8 mouse cellular contexts compared by ENCODE assay signal in the genomic region with DNA sequence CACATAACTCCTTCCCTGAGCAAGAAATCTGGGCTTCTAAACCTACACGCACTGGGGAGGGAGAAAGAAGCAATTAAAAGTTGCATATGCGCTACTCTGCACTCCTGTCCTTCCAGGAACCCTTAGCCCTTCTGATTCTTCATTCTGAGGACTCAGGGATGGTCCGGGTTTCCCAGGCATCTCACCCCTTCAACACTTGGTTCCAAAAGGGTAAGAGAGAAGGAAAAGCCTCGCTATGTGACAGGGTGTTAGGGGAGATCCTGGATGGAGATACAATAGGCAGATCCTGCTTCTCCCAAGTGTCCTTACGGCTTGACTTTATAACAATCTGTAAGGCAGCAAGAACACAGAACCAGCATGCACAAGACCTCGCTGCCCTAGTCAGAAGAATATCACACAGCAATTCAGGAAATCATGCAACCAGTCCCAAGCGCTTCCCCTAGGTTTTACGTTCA. TPM values are rescaled to one million over a fixed set of nuclear protein-coding genes. Genes with fewer than 3 reads are reported as not detected.
A peak's percentile ranks its signal among the peaks of the same experiment; 100 is the strongest.
DNase-seq lines count a peak whose midpoint lies in the region; ATAC-seq and TF ChIP-seq lines count a peak whose summit lies in the region.

No protein-coding gene starts in this region.

- no peak for ATAC-seq in embryonic facial prominence, embryonic 11.5 days (replicated peaks; ENCODE audit: insufficient number of reproducible peaks, low FRiP score, low TSS enrichment, low read depth)
- ATAC-seq in hindbrain, embryonic 16.5 days: no peak
- no peak for ATAC-seq in midbrain, embryonic 16.5 days

- TF ChIP-seq POLR2A in kidney, adult 2 months (IDR thresholded peaks at IDR 0.05; ENCODE audit: low read depth, low read length): no peak

- peak overlapping the region; percentile 40 for H3K4me2 ChIP-seq in embryonic facial prominence, embryonic 11.5 days (ENCODE audit: low read depth, low read length)
- H3K4me2 ChIP-seq in hindbrain, embryonic 16.5 days (ENCODE audit: low read length): peak overlapping the region; percentile 83
- peak overlapping the region; percentile 70 for H3K4me2 ChIP-seq in midbrain, embryonic 16.5 days (ENCODE audit: low read length)

- intact Hi-C loops in left cerebral cortex, postnatal 10 days (cut with DNase I): loop anchor here (5.0 kb wide), 1 partner anchor 52 kb away; no protein-coding TSS in a partner anchor
- intact Hi-C loops in gastrocnemius, postnatal 14 days (cut with DNase I; ENCODE audit: low total_unique reads): no loop called here

- peak overlapping the region; percentile 45 for H3K9ac ChIP-seq in embryonic facial prominence, embryonic 11.5 days (replicated peaks; ENCODE audit: low read length)
- peak overlapping the region; percentile 69 for H3K9ac ChIP-seq in hindbrain, embryonic 16.5 days (ENCODE audit: low read depth, low read length)
- peak overlapping the region; percentile 71 for H3K9ac ChIP-seq in midbrain, embryonic 16.5 days (ENCODE audit: low read depth, low read length)

- 38% methylated on average over 8 of the region's 8 CpGs for WGBS in kidney, adult 2 months
- WGBS in embryonic facial prominence, embryonic 11.5 days: 32% methylated on average over 8 of the region's 8 CpGs
- WGBS in hindbrain, embryonic 16.5 days: 18% methylated on average over 8 of the region's 8 CpGs
- WGBS in midbrain, embryonic 16.5 days: 20% methylated on average over 8 of the region's 8 CpGs

- peak overlapping the region; percentile 93 for H3K27ac ChIP-seq in kidney, adult 2 months (ENCODE audit: insufficient read depth, low read depth, low read length)
- peak overlapping the region; percentile 78 for H3K27ac ChIP-seq in embryonic facial prominence, embryonic 11.5 days (replicated peaks; ENCODE audit: low read depth, low read length)
- peak overlapping the region; percentile 100 for H3K27ac ChIP-seq in hindbrain, embryonic 16.5 days (ENCODE audit: low read depth, low read length)
- peak overlapping the region; percentile 100 for H3K27ac ChIP-seq in midbrain, embryonic 16.5 days (ENCODE audit: low read length)

- no peaks in the 10 kb centered on the region; the same call in 1 of the 2 replicates for H3K36me3 ChIP-seq in kidney, adult 2 months (ENCODE audit: control insufficient read depth, insufficient read depth, low read length)
- no peaks in the 10 kb centered on the region for H3K36me3 ChIP-seq in embryonic facial prominence, embryonic 11.5 days (replicated peaks; ENCODE audit: control insufficient read depth, insufficient read depth, low read depth, low read length)
- H3K36me3 ChIP-seq in hindbrain, embryonic 16.5 days (ENCODE audit: control insufficient read depth, insufficient read depth, low read length): peaks cover 1% of the 10 kb centered on the region; the same call in 1 of the 2 replicates
- H3K36me3 ChIP-seq in midbrain, embryonic 16.5 days (ENCODE audit: control insufficient read depth, insufficient read depth, low read length): peaks cover 1% of the 10 kb centered on the region; the same call in 1 of the 2 replicates

- no peaks in the 10 kb centered on the region for H3K27me3 ChIP-seq in kidney, adult 2 months (replicated peaks; ENCODE audit: control insufficient read depth, insufficient read depth, low read length)
- H3K27me3 ChIP-seq in embryonic facial prominence, embryonic 11.5 days (ENCODE audit: control insufficient read depth, insufficient read depth, low read length): no peaks in the 10 kb centered on the region
- no peaks in the 10 kb centered on the region for H3K27me3 ChIP-seq in hindbrain, embryonic 16.5 days (replicated peaks; ENCODE audit: control insufficient read depth, insufficient read depth, low read length)
- H3K27me3 ChIP-seq in midbrain, embryonic 16.5 days (ENCODE audit: control insufficient read depth, insufficient read depth, low read depth, low read length): no peaks in the 10 kb centered on the region

- no peak overlapping the region for H3K4me3 ChIP-seq in kidney, adult 2 months (ENCODE audit: insufficient read depth, low read depth, low read length)
- no peak overlapping the region for H3K4me3 ChIP-seq in embryonic facial prominence, embryonic 11.5 days (ENCODE audit: low read depth, low read length)
- peak overlapping the region; percentile 41 for H3K4me3 ChIP-seq in hindbrain, embryonic 16.5 days (ENCODE audit: low read length)
- peak overlapping the region; percentile 36 for H3K4me3 ChIP-seq in midbrain, embryonic 16.5 days (ENCODE audit: low read depth, low read length)

- TF ChIP-seq CTCF in kidney, adult 2 months (conservative IDR thresholded peaks at IDR 0.05; ENCODE audit: insufficient read depth, insufficient read length, low read depth, low read length): no peak

- no peak for DNase-seq in kidney, adult 2 months
- no peak for DNase-seq in kidney, postnatal 36 days
- DNase-seq in embryonic facial prominence, embryonic 11.5 days (ENCODE audit: low spot score): no peak
- no peak for DNase-seq in left cerebral cortex, postnatal 10 days (ENCODE audit: extremely low spot score in 1 of 2, low spot score in 2 of 2)
- no peak for DNase-seq in gastrocnemius, postnatal 14 days
- DNase-seq in right cerebral cortex, postnatal 14 days: no peak

- peaks cover 82% of the 10 kb centered on the region for H3K4me1 ChIP-seq in kidney, adult 2 months (ENCODE audit: control insufficient read depth, insufficient read depth, low read length)
- H3K4me1 ChIP-seq in embryonic facial prominence, embryonic 11.5 days (ENCODE audit: control insufficient read depth, insufficient read depth, low read length): peaks cover 52% of the 10 kb centered on the region
- H3K4me1 ChIP-seq in hindbrain, embryonic 16.5 days (ENCODE audit: control insufficient read depth, insufficient read depth, low read depth, low read length): peaks cover 92% of the 10 kb centered on the region
- peaks cover 93% of the 10 kb centered on the region for H3K4me1 ChIP-seq in midbrain, embryonic 16.5 days (ENCODE audit: control insufficient read depth, insufficient read depth, low read length)

- no peaks in the 10 kb centered on the region for H3K9me3 ChIP-seq in embryonic facial prominence, embryonic 11.5 days (replicated peaks; ENCODE audit: control insufficient read depth, low read length)
- H3K9me3 ChIP-seq in hindbrain, embryonic 16.5 days (ENCODE audit: control insufficient read depth, low read length): no peaks in the 10 kb centered on the region
- no peaks in the 10 kb centered on the region for H3K9me3 ChIP-seq in midbrain, embryonic 16.5 days (replicated peaks; ENCODE audit: control insufficient read depth, low read length, poor library complexity, severe bottlenecking)

RNA-seq across cellular contexts. Expression of a gene that starts 19.9 kb away (rescaled TPM):
- polyA plus RNA-seq in kidney, adult 2 months (2012; rRNA removed): 27.7 and 29.0 TPM in 2 replicates
- polyA plus RNA-seq in embryonic facial prominence, embryonic 11.5 days (2014; fragmentation: Nextera tagmentation; extraction: Ambion mirVana): 36.1 and 36.8 TPM in 2 replicates
- polyA plus RNA-seq in hindbrain, embryonic 16.5 days (2015; fragmentation: Nextera tagmentation; extraction: Ambion mirVana): 64.3 and 66.4 TPM in 2 replicates
- 78.7 and 87.3 TPM in 2 replicates for polyA plus RNA-seq in midbrain, embryonic 16.5 days (2015; fragmentation: Nextera tagmentation; extraction: Ambion mirVana)
- total RNA-seq in left cerebral cortex, postnatal 10 days (2021): 100 to 1,000 TPM; 101 to 104 TPM
- 10 to 100 TPM; 20.7 to 22.0 TPM for total RNA-seq in gastrocnemius, postnatal 14 days (2021)

Comparison
In these comparisons a context has a peak if more than half of its experiments do, and no peak if none do; other contexts are left out.
1. H3K4me3 ChIP-seq: peak in hindbrain, embryonic 16.5 days (single experiment) and midbrain, embryonic 16.5 days (single experiment); none in kidney, adult 2 months (single experiment) and embryonic facial prominence, embryonic 11.5 days (single experiment).
2. Peak in every context shown above with its lines, with median percentiles within 50 percentile points of each other: H3K27ac ChIP-seq, H3K4me2 ChIP-seq and H3K9ac ChIP-seq.